Mouse (Mus musculus): Measurements from ENCODE around the gene Siglech.

GRCm38 (mm10) chr7:55750841-55751240 is 17.1 kb upstream of the Siglech start:
- TF ChIP-seq CTCF (conservative IDR thresholded peaks at IDR 0.05; ENCODE audit: low read length) (no peak), POU5F1 (IDR thresholded peaks at IDR 0.05; ENCODE audit: borderline replicate concordance, low read length) (no peak), NANOG (IDR thresholded peaks at IDR 0.05; ENCODE audit: borderline replicate concordance, low read length) (no peak)

Data from E14TG2a.4 (cell line).